Mouse (Mus musculus) C2C12 (cell line): ENCODE measurements around the gene Vav1. TPM values are rescaled to one million over a fixed set of nuclear protein-coding genes. Genes with fewer than 3 reads are reported as not detected.
"Not testable (repeated sequence)": the region's sequence is repeated elsewhere in the genome, so short reads cannot be mapped to it uniquely, and the experiment has no call there.

Experiments used
- H3K27me3 ChIP-seq: one replicate; pipeline ENCODE4 v1.6.1; 2011; ENCODE audit not compliant: control insufficient read depth, insufficient read depth, insufficient read length
- H3K36me3 ChIP-seq: one replicate; pipeline ENCODE4 v1.6.1; 2011; ENCODE audit not compliant: control insufficient read depth, insufficient read depth
- H3K4me3 ChIP-seq: one replicate; pipeline ENCODE4 v1.5.1; 2011; ENCODE audit warnings: mild to moderate bottlenecking, control low read depth; ENCODE audit not compliant: poor library complexity, insufficient read depth, severe bottlenecking
- H3K79me2 ChIP-seq: one replicate; pipeline ENCODE4 v1.6.1; 2011; ENCODE audit not compliant: control insufficient read depth, insufficient read depth
- H3K79me3 ChIP-seq: one replicate; pipeline ENCODE4 v1.6.1; 2011; ENCODE audit warnings: low read depth, control low read depth
- H3ac ChIP-seq: one replicate; pipeline ENCODE3; 2011; ENCODE audit warnings: low read depth; ENCODE audit not compliant: control insufficient read depth, insufficient read length
- CEBPB ChIP-seq: IDR thresholded peaks from one replicate; pipeline ENCODE4 v1.6.1; 2011; ENCODE audit warnings: low read depth, mild to moderate bottlenecking, control low read depth, moderate library complexity
- CTCF ChIP-seq: IDR thresholded peaks from one replicate; pipeline ENCODE4 v1.5.1; 2011; ENCODE audit not compliant: control insufficient read depth, insufficient read depth, insufficient read length
- FOSL1 ChIP-seq: IDR thresholded peaks from one replicate; pipeline ENCODE4 v1.8.0; 2011; ENCODE audit warnings: mild to moderate bottlenecking, low read length; ENCODE audit not compliant: poor library complexity, insufficient read depth, severe bottlenecking
- MAX ChIP-seq: IDR thresholded peaks from one replicate; pipeline ENCODE4 v1.6.1; 2011; ENCODE audit warnings: mild to moderate bottlenecking, control low read depth
- MYOD1 ChIP-seq: IDR thresholded peaks from one replicate; pipeline ENCODE4 v1.6.1; 2011; ENCODE audit warnings: low read depth; ENCODE audit not compliant: control insufficient read depth, insufficient read length
- MYOG ChIP-seq: IDR thresholded peaks from one replicate; pipeline ENCODE4 v1.6.1; 2011; ENCODE audit not compliant: control insufficient read depth, insufficient read length; ENCODE audit errors: extremely low read depth
- USF1 ChIP-seq: IDR thresholded peaks from one replicate; pipeline ENCODE4 v1.6.1; 2011; ENCODE audit warnings: low read depth, mild to moderate bottlenecking, control low read depth, moderate library complexity
- polyA plus RNA-seq: library from polyadenylated mRNA; unstranded; fragments of >200 nt; fragmentation: generic; extraction: Trizol; gene quantifications from one replicate; pipeline ENCODE4 v1.2.1, GENCODE M21; 2012; ENCODE audit warnings: missing spikeins

Vav1 gene
- polyA plus RNA-seq, 1 experiment = not detected

- Histone ChIP-seq H3K27me3 (peaks cover 22% of the 10 kb centered on the region), H3K4me3 (peak overlapping the region; percentile 56)
- TF ChIP-seq MYOD1 = no peak
- TF ChIP-seq CTCF = no peak
- no peak for TF ChIP-seq MAX
- TF ChIP-seq FOSL1 = no peak
- TF ChIP-seq MYOG = no peak
- TF ChIP-seq CEBPB = no peak
- TF ChIP-seq USF1 = no peak
These were observed 3.5 kb upstream of the Vav1 start for GRCm38 (mm10) chr17:57275111-57275996.

GRCm38 (mm10) chr17:57275997-57276351 lies 2.9 kb upstream of the Vav1 start:
- no peaks in the 10 kb centered on the region for H3K79me2 ChIP-seq
- peak overlapping the region; percentile 56 for H3K4me3 ChIP-seq
- peaks cover 24% of the 10 kb centered on the region for H3K27me3 ChIP-seq
- peak overlapping the region; percentile 22 for H3ac ChIP-seq
- no peaks in the 10 kb centered on the region for H3K79me3 ChIP-seq
- H3K36me3 ChIP-seq = no peaks in the 10 kb centered on the region
- TF ChIP-seq FOSL1 (no peak), CTCF (no peak), CEBPB (no peak), MYOG (no peak), USF1 (no peak), MAX (no peak), MYOD1 (no peak)

More at GRCm38 (mm10) chr17:57275111-57275996, 3.5 kb upstream of the Vav1 start:
- Histone ChIP-seq H3K79me3 (no peaks in the 10 kb centered on the region), H3ac (peak overlapping the region; percentile 80), H3K79me2 (no peaks in the 10 kb centered on the region), H3K36me3 (no peaks in the 10 kb centered on the region)

- Histone ChIP-seq H3K4me3 (peak overlapping the region; percentile 56), H3K79me2 (no peaks in the 10 kb centered on the region), H3K79me3 (no peaks in the 10 kb centered on the region), H3ac (peak overlapping the region; percentile 2), H3K27me3 (peaks cover 30% of the 10 kb centered on the region), H3K36me3 (no peaks in the 10 kb centered on the region)
- TF ChIP-seq MAX (no peak), CTCF (peak; percentile 77), FOSL1 (no peak)
These were observed 2.2 kb upstream of the Vav1 start for GRCm38 (mm10) chr17:57276634-57277121.

- H3ac ChIP-seq, H3K79me3 ChIP-seq, H3K36me3 ChIP-seq, H3K4me3 ChIP-seq, H3K79me2 ChIP-seq: not testable (repeated sequence)
- H3K27me3 ChIP-seq = peaks cover 38% of the 10 kb centered on the region
These were observed 1.2 kb upstream of the Vav1 start for GRCm38 (mm10) chr17:57277598-57278261.

GRCm38 (mm10) chr17:57278537-57278936 lies 363 bp upstream of the Vav1 start:
- H3K79me2 ChIP-seq = no peaks in the 10 kb centered on the region
- TF ChIP-seq MYOD1 (no peak), CEBPB (no peak), FOSL1 (no peak), CTCF (no peak), USF1 (no peak), MYOG (no peak), MAX (no peak)

GRCm38 (mm10) chr17:57279591-57280224 lies 808 bp downstream of the Vav1 start:
- Histone ChIP-seq H3K4me3 (no peak overlapping the region), H3ac (no peak overlapping the region), H3K36me3 (no peaks in the 10 kb centered on the region), H3K79me3 (no peaks in the 10 kb centered on the region), H3K79me2 (no peaks in the 10 kb centered on the region), H3K27me3 (peaks cover 46% of the 10 kb centered on the region)
- TF ChIP-seq FOSL1 (no peak), CEBPB (no peak), USF1 (no peak), MYOG (no peak), MAX (no peak), MYOD1 (no peak)

More at GRCm38 (mm10) chr17:57278537-57278936, 363 bp upstream of the Vav1 start:
- Histone ChIP-seq H3K4me3 (no peak overlapping the region), H3K79me3 (no peaks in the 10 kb centered on the region), H3ac (no peak overlapping the region), H3K36me3 (no peaks in the 10 kb centered on the region), H3K27me3 (peaks cover 46% of the 10 kb centered on the region)
